Mouse (Mus musculus) intestine, embryonic 16.5 days (tissue): ENCODE results near the gene Kcnv2. TPM values are rescaled to one million over a fixed set of nuclear protein-coding genes. Genes with fewer than 3 reads are reported as not detected.

Experiments used
- ATAC-seq: fragments of 200-750 bp; cut with Nextera tagmentation; 2 replicates; pipeline ENCODE4 v1.8.0; 2017; ENCODE audit warnings: moderate TSS enrichment, moderate library complexity
- H3K27ac ChIP-seq: fragments of 300-500 bp; sonication (generic); 2 replicates; pipeline ENCODE4 v1.5.1; 2014; ENCODE audit warnings: mild to moderate bottlenecking, low read length
- H3K27me3 ChIP-seq: fragments of 300-500 bp; sonication (generic); replicated peaks from 2 replicates; pipeline ENCODE4 v1.6.1; 2014; ENCODE audit warnings: low read length, control low read depth, mixed read lengths; ENCODE audit not compliant: control insufficient read depth, insufficient read depth
- H3K36me3 ChIP-seq: fragments of 300-500 bp; sonication (generic); 2 replicates; pipeline ENCODE4 v1.6.1; 2014; ENCODE audit warnings: low read length, control low read depth; ENCODE audit not compliant: control insufficient read depth, insufficient read depth
- H3K4me1 ChIP-seq: fragments of 300-500 bp; sonication (generic); 2 replicates; pipeline ENCODE4 v1.6.1; 2014; ENCODE audit warnings: low read length, control low read depth, mixed read lengths; ENCODE audit not compliant: control insufficient read depth, insufficient read depth
- H3K4me2 ChIP-seq: fragments of 300-500 bp; sonication (generic); 2 replicates; pipeline ENCODE4 v1.6.1; 2014; ENCODE audit warnings: low read depth, low read length, control low read depth
- H3K4me3 ChIP-seq: fragments of 300-500 bp; sonication (generic); 2 replicates; pipeline ENCODE4 v1.5.1; 2014; ENCODE audit warnings: mild to moderate bottlenecking, low read length
- H3K9ac ChIP-seq: fragments of 300-500 bp; sonication (generic); 2 replicates; pipeline ENCODE4 v1.6.1; 2014; ENCODE audit warnings: low read depth, low read length
- H3K9me3 ChIP-seq: fragments of 300-500 bp; sonication (generic); 2 replicates; pipeline ENCODE4 v1.6.1; 2016; ENCODE audit warnings: low read length, control low read depth; ENCODE audit not compliant: control insufficient read depth
- WGBS: fragments of 180-500 bp; shearing (Covaris S2); extraction: QIAGEN DNeasy Blood & Tissue Kit; methylation state at CpG from one replicate; pipeline ENCODE4 v1.1.7; 2014; 5-methylcytosine and 5-hydroxymethylcytosine counted together
- polyA plus RNA-seq: library from polyadenylated mRNA; unstranded; fragments of >200 nt; fragmentation: Nextera tagmentation; extraction: Ambion mirVana; gene quantifications from 2 replicates; pipeline ENCODE4 v1.2.1, GENCODE M21; 2015

Kcnv2 gene
- polyA plus RNA-seq = 0.07 and 0.13 TPM in 2 replicates

DNA sequence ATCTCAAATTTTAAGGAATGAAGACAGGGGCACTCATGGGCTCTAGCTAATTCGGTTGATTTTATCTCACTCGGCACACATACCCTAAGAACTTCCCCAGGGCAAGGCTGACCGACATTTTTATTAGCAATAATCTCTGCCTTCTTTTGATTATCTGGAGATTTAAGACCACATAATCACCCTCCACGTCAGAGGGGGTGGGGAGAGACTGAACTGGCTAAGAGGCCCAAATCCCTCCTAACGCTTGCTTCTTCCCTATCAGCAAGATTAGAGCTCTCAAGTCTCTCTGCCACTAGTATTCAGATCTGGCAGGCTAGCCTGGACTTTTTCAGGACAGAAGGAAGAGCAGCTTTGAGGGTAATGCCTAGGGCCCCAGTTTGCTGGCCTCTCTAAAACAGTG lies at the start of gene Kcnv2:
TSS of gene Kcnv2 (plus strand) at position 308 of the 400 bp plus-strand sequence.
- Histone ChIP-seq H3K4me2 (no peak within 1 kb of the TSS), H3K27ac (no peak within 1 kb of the TSS), H3K36me3 (no peaks in the 10 kb centered on the region), H3K27me3 (no peaks in the 10 kb centered on the region), H3K9me3 (no peaks in the 10 kb centered on the region), H3K4me1 (peaks cover 9% of the 10 kb centered on the region; the same call in 1 of the 2 replicates), H3K4me3 (no peak within 1 kb of the TSS), H3K9ac (no peak within 1 kb of the TSS)
- 37% methylated on average over 5 of the region's 5 CpGs for WGBS
- ATAC-seq = no peak

DNA sequence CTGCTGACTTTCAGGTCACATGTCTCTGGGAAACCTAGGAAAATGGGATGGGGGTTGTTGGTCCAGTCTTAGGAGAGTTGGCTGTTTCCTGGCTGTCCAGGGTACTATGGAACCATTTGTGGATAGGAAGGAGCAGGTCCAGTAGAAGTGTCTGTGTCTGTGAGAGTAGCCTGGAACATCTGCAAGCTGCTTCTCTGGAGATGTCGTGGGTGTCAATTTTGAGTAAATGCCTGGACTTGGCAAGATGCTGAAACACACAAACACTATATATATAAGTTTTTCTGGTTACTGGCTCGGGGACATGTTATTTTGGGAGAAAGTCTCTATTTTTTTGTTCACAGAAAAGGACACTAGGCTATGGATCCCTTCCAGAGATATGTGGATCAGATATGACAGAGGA lies 49.0 kb upstream of the Kcnv2 start:
- ATAC-seq = no peak

DNA sequence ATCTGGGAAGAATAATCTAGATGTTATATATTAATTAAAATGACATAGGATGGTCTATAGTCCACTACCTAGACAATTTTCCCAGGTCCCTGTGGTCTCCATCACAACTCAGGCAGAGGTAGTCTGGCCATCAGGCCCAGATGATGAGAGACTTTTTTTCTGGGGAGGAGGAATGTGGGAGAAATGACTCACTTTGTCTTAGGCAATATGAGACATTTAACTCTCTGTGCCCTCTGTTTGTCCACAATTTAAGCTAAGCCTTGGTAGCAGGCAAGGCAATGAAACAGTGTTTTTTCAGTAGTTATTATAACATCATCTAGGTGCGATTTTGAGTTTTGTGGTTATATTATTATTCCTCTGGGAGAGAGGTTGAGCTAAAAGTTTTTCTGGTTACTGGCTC lies 48.0 kb upstream of the Kcnv2 start:
- no peaks in the 10 kb centered on the region for H3K9me3 ChIP-seq
- no peaks in the 10 kb centered on the region for H3K4me1 ChIP-seq
- H3K27me3 ChIP-seq = no peaks in the 10 kb centered on the region
- H3K4me2 ChIP-seq = no peak overlapping the region
- H3K27ac ChIP-seq = no peak overlapping the region
- H3K36me3 ChIP-seq = no peaks in the 10 kb centered on the region
- WGBS = 83% methylated on average over 1 of the region's 1 CpGs
- no peak overlapping the region for H3K4me3 ChIP-seq
- no peak overlapping the region for H3K9ac ChIP-seq
- ATAC-seq = no peak

More for the DNA sequence above, 49.0 kb upstream of the Kcnv2 start:
- H3K9ac ChIP-seq = no peak overlapping the region
- no peaks in the 10 kb centered on the region for H3K4me1 ChIP-seq
- H3K27me3 ChIP-seq = no peaks in the 10 kb centered on the region
- H3K27ac ChIP-seq = no peak overlapping the region
- no peak overlapping the region for H3K4me2 ChIP-seq
- no peaks in the 10 kb centered on the region for H3K9me3 ChIP-seq
- 63% methylated on average over 2 of the region's 2 CpGs for WGBS
- no peak overlapping the region for H3K4me3 ChIP-seq
- no peaks in the 10 kb centered on the region for H3K36me3 ChIP-seq

DNA sequence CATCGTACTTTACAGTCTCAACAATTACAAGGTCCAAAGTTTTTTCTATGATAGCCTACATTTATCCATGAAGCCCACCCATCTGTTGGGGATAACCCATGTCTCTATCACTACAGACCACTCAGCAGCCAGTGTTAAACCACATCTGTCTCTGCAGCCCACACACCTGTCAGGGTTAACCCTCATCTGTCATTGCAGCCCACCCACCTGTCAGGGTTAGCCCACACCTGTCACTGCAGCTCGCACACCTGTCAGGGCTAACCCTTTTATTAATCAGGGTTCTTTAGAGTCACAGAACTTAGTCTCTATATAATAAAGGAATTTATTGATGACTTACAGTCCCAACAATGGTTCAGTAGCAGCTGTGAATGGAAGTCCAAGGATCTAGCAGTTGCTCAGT lies 43.2 kb upstream of the Kcnv2 start:
- H3K9me3 ChIP-seq = no peaks in the 10 kb centered on the region
- H3K4me3 ChIP-seq = no peak overlapping the region
- no peak overlapping the region for H3K9ac ChIP-seq
- no peak for ATAC-seq
- no peak overlapping the region for H3K27ac ChIP-seq
- H3K4me1 ChIP-seq = no peaks in the 10 kb centered on the region
- no peak overlapping the region for H3K4me2 ChIP-seq
- 87% methylated on average over 2 of the region's 2 CpGs for WGBS
- H3K36me3 ChIP-seq = no peaks in the 10 kb centered on the region
- H3K27me3 ChIP-seq = no peaks in the 10 kb centered on the region

DNA sequence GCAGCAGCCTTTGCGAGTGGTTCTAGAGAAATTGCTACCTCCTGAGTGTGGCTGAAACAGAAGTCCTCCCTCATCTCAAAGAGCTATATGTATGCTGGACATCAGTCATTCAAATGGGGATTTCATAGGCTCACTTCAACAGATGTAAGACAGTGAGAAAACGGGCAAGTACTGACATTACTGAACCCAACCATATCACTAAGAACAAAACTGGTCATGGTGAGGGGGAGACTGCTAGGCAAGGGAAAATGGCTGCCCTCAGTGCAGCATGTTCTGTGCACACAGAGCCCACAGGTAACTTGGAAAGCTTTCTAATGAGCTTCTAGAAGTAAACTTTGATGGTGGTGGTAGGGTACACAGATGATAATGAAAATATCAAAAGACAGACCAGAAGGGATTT lies 12.3 kb upstream of the Kcnv2 start:
- Histone ChIP-seq H3K36me3 (no peaks in the 10 kb centered on the region), H3K4me3 (no peak overlapping the region), H3K9ac (no peak overlapping the region), H3K27me3 (no peaks in the 10 kb centered on the region), H3K4me1 (no peaks in the 10 kb centered on the region), H3K4me2 (no peak overlapping the region), H3K9me3 (no peaks in the 10 kb centered on the region), H3K27ac (no peak overlapping the region)
- ATAC-seq = no peak
- 98% methylated on average over 2 of the region's 2 CpGs for WGBS

- 82% methylated on average over 3 of the region's 3 CpGs for WGBS
These were observed 11.1 kb upstream of the Kcnv2 start for GRCm38 (mm10) chr19:27311311-27311710.

GRCm38 (mm10) chr19:27312266-27313079 lies 9.9 kb upstream of the Kcnv2 start:
- Histone ChIP-seq H3K36me3 (no peaks in the 10 kb centered on the region), H3K27ac (no peak overlapping the region), H3K27me3 (no peaks in the 10 kb centered on the region), H3K9me3 (no peaks in the 10 kb centered on the region), H3K4me2 (no peak overlapping the region), H3K9ac (no peak overlapping the region), H3K4me3 (no peak overlapping the region), H3K4me1 (peaks cover 3% of the 10 kb centered on the region; the same call in 1 of the 2 replicates)
- 0 out of 2 replicates have a peak, but pooled peaks have one; percentile 24 for ATAC-seq
- WGBS = 79% methylated on average over 11 of the region's 11 CpGs

More at GRCm38 (mm10) chr19:27311311-27311710, 11.1 kb upstream of the Kcnv2 start:
- H3K27ac ChIP-seq = no peak overlapping the region
- ATAC-seq = no peak
- no peak overlapping the region for H3K4me3 ChIP-seq
- H3K4me2 ChIP-seq = no peak overlapping the region
- no peaks in the 10 kb centered on the region for H3K9me3 ChIP-seq
- no peaks in the 10 kb centered on the region for H3K4me1 ChIP-seq
- no peaks in the 10 kb centered on the region for H3K36me3 ChIP-seq
- no peak overlapping the region for H3K9ac ChIP-seq
- no peaks in the 10 kb centered on the region for H3K27me3 ChIP-seq

DNA sequence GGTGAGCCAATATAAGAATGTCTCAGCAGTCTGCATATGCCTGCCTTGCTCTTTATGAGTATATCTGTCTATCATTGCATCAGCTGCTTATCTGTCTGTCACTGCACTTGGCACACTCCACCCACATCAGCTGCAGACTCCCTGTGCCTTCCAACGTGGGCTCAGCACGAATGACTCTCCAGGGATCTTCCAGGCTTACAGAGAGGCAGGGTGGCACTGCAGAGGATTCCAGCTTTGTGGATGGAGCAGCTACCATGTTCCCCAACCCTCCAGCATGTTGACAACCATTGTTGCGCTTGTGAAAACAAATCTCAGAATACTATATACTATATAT lies 9.3 kb upstream of the Kcnv2 start:
- Histone ChIP-seq H3K27me3 (no peaks in the 10 kb centered on the region), H3K9me3 (no peaks in the 10 kb centered on the region), H3K4me3 (no peak overlapping the region), H3K36me3 (no peaks in the 10 kb centered on the region), H3K27ac (no peak overlapping the region), H3K9ac (no peak overlapping the region), H3K4me2 (no peak overlapping the region), H3K4me1 (peaks cover 3% of the 10 kb centered on the region; the same call in 1 of the 2 replicates)
- ATAC-seq = no peak
- 64% methylated on average over 3 of the region's 3 CpGs for WGBS

- Histone ChIP-seq H3K27me3 (no peaks in the 10 kb centered on the region), H3K9me3 (no peaks in the 10 kb centered on the region), H3K4me2 (no peak overlapping the region), H3K4me1 (peaks cover 3% of the 10 kb centered on the region; the same call in 1 of the 2 replicates), H3K36me3 (no peaks in the 10 kb centered on the region), H3K9ac (no peak overlapping the region), H3K4me3 (no peak overlapping the region), H3K27ac (no peak overlapping the region)
- ATAC-seq = peak; percentile 96
- 63% methylated on average over 10 of the region's 10 CpGs for WGBS
These were observed 5.8 kb upstream of the Kcnv2 start for GRCm38 (mm10) chr19:27316313-27317258.
